Mouse (Mus musculus): ENCODE measurements around the gene Rbms3. TPM values are rescaled to one million over a fixed set of nuclear protein-coding genes. Genes with fewer than 3 reads are reported as not detected.

Gene Rbms3
- total and polyA plus RNA-seq, 2 experiments from 2014 or later: 43.3 to 59.9 TPM

DNA sequence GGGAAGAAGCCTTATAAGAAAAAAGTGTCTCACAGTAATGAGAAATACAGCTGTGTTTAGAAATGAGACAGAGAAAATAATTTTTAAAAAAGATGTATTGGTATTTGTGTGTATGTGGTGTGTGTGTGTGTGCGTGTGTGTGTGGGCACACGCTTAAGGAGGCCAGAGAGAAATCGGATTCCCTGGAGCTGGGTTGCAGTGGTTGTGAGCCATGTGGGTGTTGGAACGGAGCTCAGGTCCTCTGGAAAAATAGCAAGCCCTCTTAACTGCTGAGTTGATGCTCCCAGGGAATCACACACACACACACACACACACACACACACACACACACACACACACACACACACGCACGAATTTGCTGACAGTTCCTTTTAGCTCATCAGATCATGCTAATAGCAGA, 900.5 kb downstream of the Rbms3 start:
- Histone ChIP-seq H3K27me3 (ENCODE audit: insufficient read depth, low read length) (no peaks in the 10 kb centered on the region), H3K4me1 (ENCODE audit: insufficient read depth, low read length) (no peaks in the 10 kb centered on the region), H3K9me3 (ENCODE audit: low read length) (no peaks in the 10 kb centered on the region), H3K27ac (ENCODE audit: low read depth, low read length) (no peak overlapping the region), H3K9ac (replicated peaks; ENCODE audit: low read length, poor library complexity, severe bottlenecking) (no peak overlapping the region), H3K36me3 (ENCODE audit: insufficient read depth, low read length) (no peaks in the 10 kb centered on the region), H3K4me3 (ENCODE audit: low read depth, low read length) (no peak overlapping the region), H3K4me2 (ENCODE audit: low read depth, low read length, poor library complexity, severe bottlenecking) (no peak overlapping the region)
- 76% methylated on average over 6 of the region's 6 CpGs for WGBS
- ATAC-seq (ENCODE audit: low FRiP score) (no peak), DNase-seq (ENCODE audit: low spot score) (no peak)
- no peak for TF ChIP-seq CTCF (IDR thresholded peaks at IDR 0.05)

DNA sequence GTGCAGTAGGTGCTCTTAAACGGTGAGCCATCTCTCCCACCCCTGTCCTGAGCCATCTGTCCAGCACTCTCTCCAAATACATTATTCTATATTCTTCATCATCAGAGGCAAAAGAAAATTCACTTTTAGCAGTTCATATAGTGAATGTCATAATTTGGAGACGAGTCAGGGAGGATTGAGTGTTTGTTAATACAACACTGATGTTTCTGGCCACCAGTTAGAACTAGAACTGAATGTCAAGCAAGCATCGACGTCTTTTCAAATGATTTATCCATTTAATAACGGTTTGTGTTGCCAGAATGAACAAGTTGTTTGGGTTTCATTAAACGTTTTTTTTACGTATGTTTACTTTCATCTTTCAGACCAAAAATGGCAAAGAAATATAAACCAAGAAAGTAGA, 901.1 kb downstream of the Rbms3 start:
- TF ChIP-seq CTCF (IDR thresholded peaks at IDR 0.05): no peak
- Histone ChIP-seq H3K4me2 (ENCODE audit: low read depth, low read length, poor library complexity, severe bottlenecking) (no peak overlapping the region), H3K27me3 (ENCODE audit: insufficient read depth, low read length) (no peaks in the 10 kb centered on the region), H3K4me3 (ENCODE audit: low read depth, low read length) (no peak overlapping the region), H3K9ac (replicated peaks; ENCODE audit: low read length, poor library complexity, severe bottlenecking) (no peak overlapping the region), H3K4me1 (ENCODE audit: insufficient read depth, low read length) (no peaks in the 10 kb centered on the region), H3K36me3 (ENCODE audit: insufficient read depth, low read length) (no peaks in the 10 kb centered on the region), H3K27ac (ENCODE audit: low read depth, low read length) (no peak overlapping the region), H3K9me3 (ENCODE audit: low read length) (no peaks in the 10 kb centered on the region)
- 83% methylated on average over 7 of the region's 7 CpGs for WGBS
- ATAC-seq (ENCODE audit: low FRiP score) (no peak), DNase-seq (ENCODE audit: low spot score) (no peak)

DNA sequence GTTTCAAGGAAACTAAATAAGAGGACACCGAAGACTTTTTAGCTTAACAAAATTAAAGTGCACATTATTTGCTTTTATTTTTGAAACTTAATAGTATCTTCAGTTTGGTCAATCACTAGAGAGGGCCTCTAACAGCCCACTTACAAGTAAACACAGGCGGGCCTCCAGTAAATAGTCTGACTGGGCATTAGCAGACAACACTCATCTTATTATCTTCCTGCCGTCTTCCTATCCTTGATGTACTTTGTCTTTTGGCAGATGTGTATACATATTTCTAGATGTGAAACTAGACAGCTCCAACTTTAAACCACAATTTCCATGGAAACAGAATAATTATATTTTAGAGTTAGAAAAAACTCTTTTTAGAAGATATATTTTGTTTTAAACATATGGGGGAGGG, 901.6 kb downstream of the Rbms3 start:
- TF ChIP-seq CTCF (IDR thresholded peaks at IDR 0.05): no peak
- ATAC-seq (ENCODE audit: low FRiP score) (no peak), DNase-seq (ENCODE audit: low spot score) (no peak)
- Histone ChIP-seq H3K9me3 (ENCODE audit: low read length) (no peaks in the 10 kb centered on the region), H3K27me3 (ENCODE audit: insufficient read depth, low read length) (no peaks in the 10 kb centered on the region), H3K9ac (replicated peaks; ENCODE audit: low read length, poor library complexity, severe bottlenecking) (no peak overlapping the region), H3K4me3 (ENCODE audit: low read depth, low read length) (no peak overlapping the region), H3K4me1 (ENCODE audit: insufficient read depth, low read length) (no peaks in the 10 kb centered on the region), H3K4me2 (ENCODE audit: low read depth, low read length, poor library complexity, severe bottlenecking) (no peak overlapping the region), H3K36me3 (ENCODE audit: insufficient read depth, low read length) (no peaks in the 10 kb centered on the region), H3K27ac (ENCODE audit: low read depth, low read length) (no peak overlapping the region)
- WGBS: 83% methylated on average over 3 of the region's 3 CpGs

DNA sequence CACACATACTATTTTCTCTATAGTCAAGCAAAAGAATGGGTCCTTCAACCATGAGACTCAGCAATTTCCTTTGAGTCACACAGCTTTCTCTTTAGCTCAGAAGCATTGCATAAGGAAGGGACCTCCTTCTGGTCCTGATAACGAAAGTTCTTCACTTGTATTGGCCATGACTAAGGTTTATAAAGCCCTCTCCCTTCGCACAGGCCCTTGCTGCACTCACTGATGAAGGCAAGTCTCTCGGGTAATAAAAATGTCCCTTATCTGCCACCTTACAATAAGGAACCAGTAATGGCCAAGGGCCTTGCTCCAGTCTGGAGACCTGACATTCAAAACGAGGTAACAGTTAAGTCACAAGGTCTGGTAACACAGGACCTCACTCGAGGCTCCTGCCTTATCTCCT, 905.1 kb downstream of the Rbms3 start:
- no peak for ATAC-seq (ENCODE audit: low FRiP score)

DNA sequence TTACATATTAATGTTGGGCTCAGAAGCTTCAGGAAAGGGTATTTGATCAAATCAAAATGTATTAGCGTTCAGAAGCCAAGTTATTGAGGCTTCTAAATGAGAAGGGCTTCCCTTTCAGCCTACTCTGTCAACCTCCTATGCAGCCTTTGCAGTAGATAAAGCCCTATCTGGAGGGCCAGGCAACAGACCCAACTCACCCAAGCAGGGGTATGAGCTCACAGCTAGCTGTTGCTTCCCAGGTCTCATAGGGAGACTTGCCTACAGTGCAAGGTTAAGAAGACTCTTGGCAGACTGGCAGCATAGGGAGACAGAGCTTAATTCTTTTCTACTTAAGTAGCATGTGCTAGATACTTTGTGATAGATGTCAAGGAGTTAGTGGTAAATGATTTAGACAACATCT, 926.6 kb downstream of the Rbms3 start:
- no peak overlapping the region for H3K9ac ChIP-seq (replicated peaks; ENCODE audit: low read length, poor library complexity, severe bottlenecking)
- ATAC-seq (ENCODE audit: low FRiP score): no peak
- H3K4me1 ChIP-seq (ENCODE audit: insufficient read depth, low read length): no peaks in the 10 kb centered on the region
- no peaks in the 10 kb centered on the region for H3K27me3 ChIP-seq (ENCODE audit: insufficient read depth, low read length)
- H3K36me3 ChIP-seq (ENCODE audit: insufficient read depth, low read length): no peaks in the 10 kb centered on the region
- no peak for TF ChIP-seq CTCF (IDR thresholded peaks at IDR 0.05)
- no peak for DNase-seq (ENCODE audit: low spot score)
- H3K4me3 ChIP-seq (ENCODE audit: low read depth, low read length): no peak overlapping the region
- WGBS: 68% methylated on average over 1 of the region's 1 CpGs
- no peak overlapping the region for H3K27ac ChIP-seq (ENCODE audit: low read depth, low read length)
- H3K9me3 ChIP-seq (ENCODE audit: low read length): no peaks in the 10 kb centered on the region
- H3K4me2 ChIP-seq (ENCODE audit: low read depth, low read length, poor library complexity, severe bottlenecking): no peak overlapping the region

More for the DNA sequence above, 905.1 kb downstream of the Rbms3 start:
- Histone ChIP-seq H3K9me3 (ENCODE audit: low read length) (no peaks in the 10 kb centered on the region), H3K27ac (ENCODE audit: low read depth, low read length) (no peak overlapping the region), H3K36me3 (ENCODE audit: insufficient read depth, low read length) (no peaks in the 10 kb centered on the region), H3K4me1 (ENCODE audit: insufficient read depth, low read length) (no peaks in the 10 kb centered on the region), H3K4me2 (ENCODE audit: low read depth, low read length, poor library complexity, severe bottlenecking) (no peak overlapping the region), H3K4me3 (ENCODE audit: low read depth, low read length) (no peak overlapping the region), H3K27me3 (ENCODE audit: insufficient read depth, low read length) (no peaks in the 10 kb centered on the region), H3K9ac (replicated peaks; ENCODE audit: low read length, poor library complexity, severe bottlenecking) (no peak overlapping the region)
- WGBS: 83% methylated on average over 5 of the region's 5 CpGs
- DNase-seq (ENCODE audit: low spot score): no peak
- no peak for TF ChIP-seq CTCF (IDR thresholded peaks at IDR 0.05)

DNA sequence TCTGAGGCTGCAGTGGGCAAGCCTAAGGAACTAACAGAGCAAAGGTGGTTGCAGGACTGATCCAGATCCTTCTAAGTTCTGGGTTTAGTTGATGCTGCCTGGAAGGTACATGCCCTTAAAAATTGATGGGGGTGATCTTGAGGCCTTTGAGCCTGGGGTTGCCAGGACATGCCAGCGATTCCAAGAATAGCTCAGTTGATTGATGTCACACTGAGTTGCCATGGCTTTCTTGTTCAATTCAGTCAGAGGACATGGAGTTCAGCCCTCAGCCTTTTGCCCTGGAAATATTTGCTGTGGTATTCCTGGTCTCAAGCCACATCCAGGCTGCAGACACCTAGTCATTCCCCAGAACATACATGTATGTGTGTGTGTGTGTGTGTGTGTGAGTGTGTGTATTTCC, 927.1 kb downstream of the Rbms3 start:
- WGBS: 43% methylated on average over 1 of the region's 1 CpGs
- no peak for DNase-seq (ENCODE audit: low spot score)
- ATAC-seq (ENCODE audit: low FRiP score): no peak
- no peaks in the 10 kb centered on the region for H3K9me3 ChIP-seq (ENCODE audit: low read length)
- H3K4me3 ChIP-seq (ENCODE audit: low read depth, low read length): no peak overlapping the region
- no peak overlapping the region for H3K27ac ChIP-seq (ENCODE audit: low read depth, low read length)
- no peaks in the 10 kb centered on the region for H3K27me3 ChIP-seq (ENCODE audit: insufficient read depth, low read length)
- H3K36me3 ChIP-seq (ENCODE audit: insufficient read depth, low read length): no peaks in the 10 kb centered on the region
- no peaks in the 10 kb centered on the region for H3K4me1 ChIP-seq (ENCODE audit: insufficient read depth, low read length)
- H3K9ac ChIP-seq (replicated peaks; ENCODE audit: low read length, poor library complexity, severe bottlenecking): no peak overlapping the region
- no peak overlapping the region for H3K4me2 ChIP-seq (ENCODE audit: low read depth, low read length, poor library complexity, severe bottlenecking)
- TF ChIP-seq CTCF (IDR thresholded peaks at IDR 0.05): no peak

Data from midbrain, postnatal 0 days (tissue).